Mouse (Mus musculus) cerebellum, adult 2 months (tissue): ENCODE data around the gene Armc6.

ENCODE experiments used
- CTCF ChIP-seq: fragments of 200-500 bp; IDR thresholded peaks from 2 replicates; pipeline ENCODE4 v1.5.1; 2011; ENCODE audit warnings: low read depth, mild to moderate bottlenecking, control low read depth, low read length, moderate library complexity, borderline replicate concordance; ENCODE audit not compliant: insufficient read depth
- POLR2A ChIP-seq: fragments of 200-500 bp; IDR thresholded peaks from 2 replicates; pipeline ENCODE4 v1.6.1; 2011; ENCODE audit warnings: low read length, control low read depth, borderline replicate concordance; ENCODE audit not compliant: insufficient read depth

DNA sequence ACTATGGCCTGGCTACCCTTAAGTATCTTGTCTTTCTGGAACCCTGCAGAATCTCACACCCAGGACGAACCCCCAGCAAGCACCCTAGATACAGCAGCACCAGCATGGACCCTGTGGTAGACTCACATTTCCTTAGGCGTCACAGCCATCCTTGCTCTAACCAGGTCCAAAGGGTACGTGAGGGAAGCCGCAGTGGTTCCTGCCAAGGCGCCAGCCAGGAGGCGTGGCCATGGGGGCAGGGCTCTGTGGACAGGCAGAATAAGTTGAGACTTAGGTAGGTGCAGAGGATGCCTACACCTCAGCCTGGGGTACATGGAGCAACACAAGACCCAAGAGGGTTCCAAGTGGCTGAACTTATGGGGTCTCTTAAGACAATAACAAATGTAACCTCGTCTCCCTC is 45.6 kb downstream of the Armc6 start:
- TF ChIP-seq CTCF = no peak
- TF ChIP-seq POLR2A = no peak
